Mouse (Mus musculus) liver, embryonic 13.5 days (tissue): Measurements from ENCODE around the gene Klhl6. TPM values are rescaled to one million over a fixed set of nuclear protein-coding genes. Genes with fewer than 3 reads are reported as not detected.
"Not testable (repeated sequence)": the region's sequence is repeated elsewhere in the genome, so short reads cannot be mapped to it uniquely, and the experiment has no call there.

Source experiments
- ATAC-seq: fragments of 200-750 bp; cut with Nextera tagmentation; 2 replicates; pipeline ENCODE4 v1.8.0; 2017; ENCODE audit warnings: low read depth, mild to moderate bottlenecking, moderate number of reproducible peaks, moderate library complexity
- DNase-seq: peaks from one replicate; pipeline ENCODE4 v3.0.0; 2022
- H3K27ac ChIP-seq: fragments of 300-500 bp; sonication (generic); 2 replicates; pipeline ENCODE4 v1.5.1; 2015; ENCODE audit warnings: moderate library complexity, mild to moderate bottlenecking, inconsistent platforms
- H3K27me3 ChIP-seq: fragments of 300-500 bp; sonication (generic); 2 replicates; pipeline ENCODE4 v1.6.1; 2015; ENCODE audit warnings: mild to moderate bottlenecking, inconsistent platforms
- H3K36me3 ChIP-seq: fragments of 300-500 bp; sonication (generic); 2 replicates; pipeline ENCODE4 v1.6.1; 2015; ENCODE audit warnings: mild to moderate bottlenecking, inconsistent platforms
- H3K4me1 ChIP-seq: fragments of 300-500 bp; sonication (generic); replicated peaks from 2 replicates; pipeline ENCODE4 v1.6.1; 2015; ENCODE audit warnings: inconsistent platforms
- H3K4me2 ChIP-seq: fragments of 300-500 bp; sonication (generic); 2 replicates; pipeline ENCODE4 v1.6.1; 2015; ENCODE audit warnings: inconsistent platforms, mild to moderate bottlenecking, moderate library complexity
- H3K4me3 ChIP-seq: fragments of 300-500 bp; sonication (generic); replicated peaks from 2 replicates; pipeline ENCODE4 v1.5.1; 2015; ENCODE audit warnings: mild to moderate bottlenecking, inconsistent platforms
- H3K9ac ChIP-seq: fragments of 300-500 bp; sonication (generic); 2 replicates; pipeline ENCODE4 v1.6.1; 2015; ENCODE audit warnings: mild to moderate bottlenecking, inconsistent platforms
- H3K9me3 ChIP-seq: fragments of 300-500 bp; sonication (generic); replicated peaks from 2 replicates; pipeline ENCODE4 v1.6.1; 2016; ENCODE audit warnings: inconsistent platforms
- whole genome bisulfite sequencing: fragments of 180-500 bp; shearing (Covaris S2); methylation state at CpG from one replicate; pipeline ENCODE4 v1.1.7; 2015; ENCODE audit not compliant: insufficient replicate concordance; 5-methylcytosine and 5-hydroxymethylcytosine counted together
- polyA plus RNA-seq: library from polyadenylated mRNA; unstranded; fragments of >200 nt; fragmentation: Nextera tagmentation; extraction: Ambion mirVana; gene quantifications from 2 replicates; pipeline ENCODE4 v1.2.1, GENCODE M21; 2015

The Klhl6 gene
- 10.8 and 13.1 TPM in 2 replicates for polyA plus RNA-seq

- 9% methylated on average over 14 of the region's 14 CpGs for WGBS
- H3K36me3 ChIP-seq, result no peaks in the 10 kb centered on the region
- DNase-seq (peak; percentile 18), ATAC-seq (peak; percentile 80)
- H3K9ac ChIP-seq, result peak within 1 kb of the TSS; percentile 38; the same call in 1 of the 2 replicates
- H3K9me3 ChIP-seq, result no peaks in the 10 kb centered on the region
- peaks cover 16% of the 10 kb centered on the region; the same call in 1 of the 2 replicates for H3K4me1 ChIP-seq
- no peaks in the 10 kb centered on the region for H3K27me3 ChIP-seq
- peak within 1 kb of the TSS; percentile 49 for H3K4me2 ChIP-seq
- H3K4me3 ChIP-seq, result peak within 1 kb of the TSS; percentile 45
- H3K27ac ChIP-seq, result peak within 1 kb of the TSS; percentile 59
Measured at GRCm38 (mm10) chr16:19982537-19983257, at the start of gene Klhl6. Gene Klhl6, minus strand, starts transcription at chr16:19983037.

GRCm38 (mm10) chr16:20027241-20027640, 44.4 kb upstream of the Klhl6 start:
- not testable (repeated sequence) for H3K4me3 ChIP-seq, ATAC-seq, H3K4me1 ChIP-seq, DNase-seq, H3K27ac ChIP-seq, H3K36me3 ChIP-seq, H3K4me2 ChIP-seq, H3K9me3 ChIP-seq, H3K9ac ChIP-seq, H3K27me3 ChIP-seq
- 69% methylated on average over 2 of the region's 4 CpGs for WGBS

GRCm38 (mm10) chr16:20022821-20023220, 40.0 kb upstream of the Klhl6 start:
- Histone ChIP-seq H3K9me3 (no peaks in the 10 kb centered on the region), H3K4me2 (no peak overlapping the region), H3K27ac (no peak overlapping the region), H3K4me3 (no peak overlapping the region), H3K27me3 (no peaks in the 10 kb centered on the region), H3K9ac (no peak overlapping the region), H3K4me1 (no peaks in the 10 kb centered on the region), H3K36me3 (no peaks in the 10 kb centered on the region)
- DNase-seq (no peak), ATAC-seq (no peak)
- 53% methylated on average over 1 of the region's 1 CpGs for WGBS

GRCm38 (mm10) chr16:20021848-20022247, 39.0 kb upstream of the Klhl6 start:
- H3K27ac ChIP-seq, result no peak overlapping the region
- no peaks in the 10 kb centered on the region for H3K36me3 ChIP-seq
- no peaks in the 10 kb centered on the region for H3K27me3 ChIP-seq
- no peaks in the 10 kb centered on the region for H3K4me1 ChIP-seq
- no peak overlapping the region for H3K9ac ChIP-seq
- DNase-seq, result no peak
- no peak overlapping the region for H3K4me3 ChIP-seq
- no peaks in the 10 kb centered on the region for H3K9me3 ChIP-seq
- 43% methylated on average over 2 of the region's 2 CpGs for WGBS
- ATAC-seq, result no peak
- no peak overlapping the region for H3K4me2 ChIP-seq

GRCm38 (mm10) chr16:20012647-20013046, 29.8 kb upstream of the Klhl6 start:
- no peak for DNase-seq
- ATAC-seq, result no peak

GRCm38 (mm10) chr16:20006066-20006465, 23.2 kb upstream of the Klhl6 start:
- H3K4me2 ChIP-seq, result no peak overlapping the region
- no peaks in the 10 kb centered on the region for H3K27me3 ChIP-seq
- H3K4me3 ChIP-seq, result no peak overlapping the region
- H3K9ac ChIP-seq, result no peak overlapping the region
- no peak for DNase-seq
- 32% methylated on average over 1 of the region's 1 CpGs for WGBS
- no peak for ATAC-seq
- H3K9me3 ChIP-seq, result no peaks in the 10 kb centered on the region
- no peak overlapping the region for H3K27ac ChIP-seq
- H3K36me3 ChIP-seq, result no peaks in the 10 kb centered on the region
- no peaks in the 10 kb centered on the region for H3K4me1 ChIP-seq

More at GRCm38 (mm10) chr16:20012647-20013046, 29.8 kb upstream of the Klhl6 start:
- Histone ChIP-seq H3K27ac (no peak overlapping the region), H3K9me3 (0 out of 2 replicates have a peak, but pooled peaks cover 4% of the 10 kb centered on the region), H3K4me1 (no peaks in the 10 kb centered on the region), H3K4me2 (no peak overlapping the region), H3K4me3 (no peak overlapping the region), H3K9ac (no peak overlapping the region), H3K27me3 (no peaks in the 10 kb centered on the region), H3K36me3 (no peaks in the 10 kb centered on the region)

- WGBS, result 69% methylated on average over 8 of the region's 8 CpGs
- not testable (repeated sequence) for H3K27ac ChIP-seq, ATAC-seq, H3K27me3 ChIP-seq, H3K4me2 ChIP-seq, H3K36me3 ChIP-seq, DNase-seq, H3K4me1 ChIP-seq, H3K4me3 ChIP-seq, H3K9ac ChIP-seq, H3K9me3 ChIP-seq
Measured at GRCm38 (mm10) chr16:20000286-20000685, 17.4 kb upstream of the Klhl6 start.

- Histone ChIP-seq H3K27ac (no peak overlapping the region), H3K4me2 (no peak overlapping the region), H3K4me3 (no peak overlapping the region), H3K27me3 (no peaks in the 10 kb centered on the region), H3K9ac (no peak overlapping the region), H3K4me1 (peaks cover 11% of the 10 kb centered on the region; the same call in 1 of the 2 replicates), H3K36me3 (no peaks in the 10 kb centered on the region), H3K9me3 (no peaks in the 10 kb centered on the region)
- WGBS, result 81% methylated on average over 7 of the region's 7 CpGs
- ATAC-seq (no peak), DNase-seq (no peak)
Measured at GRCm38 (mm10) chr16:19997616-19998015, 14.8 kb upstream of the Klhl6 start.

- ATAC-seq, H3K9me3 ChIP-seq, H3K9ac ChIP-seq, DNase-seq, H3K27ac ChIP-seq, H3K4me3 ChIP-seq, H3K36me3 ChIP-seq, H3K4me2 ChIP-seq, H3K27me3 ChIP-seq: not testable (repeated sequence)
- peaks cover 11% of the 10 kb centered on the region; the same call in 1 of the 2 replicates for H3K4me1 ChIP-seq
- WGBS, result 53% methylated on average over 6 of the region's 6 CpGs
Measured at GRCm38 (mm10) chr16:19996913-19997312, 14.1 kb upstream of the Klhl6 start.

GRCm38 (mm10) chr16:19995818-19996217, 13.0 kb upstream of the Klhl6 start:
- no peak for ATAC-seq
- H3K9ac ChIP-seq, result no peak overlapping the region
- no peaks in the 10 kb centered on the region for H3K9me3 ChIP-seq
- DNase-seq, result no peak
- no peak overlapping the region for H3K27ac ChIP-seq
- H3K4me1 ChIP-seq, result peaks cover 11% of the 10 kb centered on the region; the same call in 1 of the 2 replicates
- no peak overlapping the region for H3K4me2 ChIP-seq
- H3K36me3 ChIP-seq, result no peaks in the 10 kb centered on the region
- H3K27me3 ChIP-seq, result no peaks in the 10 kb centered on the region
- H3K4me3 ChIP-seq, result no peak overlapping the region

GRCm38 (mm10) chr16:19993278-19993677, 10.4 kb upstream of the Klhl6 start:
- peaks cover 11% of the 10 kb centered on the region; the same call in 1 of the 2 replicates for H3K4me1 ChIP-seq
- H3K9me3 ChIP-seq, result no peaks in the 10 kb centered on the region
- WGBS, result 48% methylated on average over 3 of the region's 3 CpGs
- H3K27ac ChIP-seq, result no peak overlapping the region
- no peak for ATAC-seq
- no peak overlapping the region for H3K9ac ChIP-seq
- no peaks in the 10 kb centered on the region for H3K27me3 ChIP-seq
- DNase-seq, result no peak
- no peaks in the 10 kb centered on the region for H3K36me3 ChIP-seq
- no peak overlapping the region for H3K4me3 ChIP-seq
- no peak overlapping the region for H3K4me2 ChIP-seq

GRCm38 (mm10) chr16:19990536-19990935, 7.7 kb upstream of the Klhl6 start:
- no peak overlapping the region for H3K4me3 ChIP-seq
- no peaks in the 10 kb centered on the region for H3K36me3 ChIP-seq
- ATAC-seq (no peak), DNase-seq (no peak)
- no peak overlapping the region for H3K4me2 ChIP-seq
- no peak overlapping the region for H3K9ac ChIP-seq
- H3K27me3 ChIP-seq, result no peaks in the 10 kb centered on the region
- no peak overlapping the region for H3K27ac ChIP-seq
- peaks cover 11% of the 10 kb centered on the region; the same call in 1 of the 2 replicates for H3K4me1 ChIP-seq
- H3K9me3 ChIP-seq, result no peaks in the 10 kb centered on the region
